Mouse (Mus musculus): ENCODE results near the gene Lnpk. TPM values are rescaled to one million over a fixed set of nuclear protein-coding genes. Genes with fewer than 3 reads are reported as not detected.

Lnpk gene
- polyA plus RNA-seq, 1 experiment from 2014 or later: 28.9 TPM

DNA sequence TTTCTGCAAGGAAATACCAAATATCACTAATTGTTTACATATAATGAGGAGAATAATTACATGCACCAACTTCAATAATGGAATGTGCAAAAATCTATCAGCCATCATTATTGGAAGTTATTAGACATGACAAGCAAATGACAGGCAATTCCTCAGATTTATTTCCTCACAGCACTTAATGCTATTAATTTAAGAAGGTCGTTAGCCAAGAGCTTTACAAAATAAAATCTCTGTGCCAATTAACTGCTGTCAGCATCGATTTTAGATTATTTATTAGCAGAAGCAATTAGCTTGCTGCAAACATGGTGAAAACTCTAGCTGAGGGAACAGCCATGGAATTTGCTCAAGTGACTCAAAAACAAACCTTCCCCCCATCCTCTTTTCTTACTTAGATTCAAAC, 30.9 kb downstream of the Lnpk start:
- ATAC-seq (ENCODE audit: insufficient number of reproducible peaks, insufficient read depth, low FRiP score, low read depth): no peak
- 72% methylated on average over 2 of the region's 2 CpGs for WGBS
- Histone ChIP-seq H3K4me1 (ENCODE audit: control insufficient read depth, insufficient read depth, low read length) (no peaks in the 10 kb centered on the region), H3K36me3 (ENCODE audit: control insufficient read depth, insufficient read depth, low read length) (0 out of 2 replicates have a peak, but pooled peaks cover 2% of the 10 kb centered on the region), H3K27me3 (ENCODE audit: control insufficient read depth, insufficient read depth, low read length) (no peaks in the 10 kb centered on the region), H3K9me3 (ENCODE audit: control insufficient read depth, low read depth, low read length) (no peaks in the 10 kb centered on the region), H3K9ac (replicated peaks; ENCODE audit: low read depth, low read length) (no peak overlapping the region), H3K27ac (ENCODE audit: low read length) (no peak overlapping the region), H3K4me3 (ENCODE audit: low read depth, low read length) (no peak overlapping the region), H3K4me2 (replicated peaks; ENCODE audit: low read depth, low read length) (no peak overlapping the region)

DNA sequence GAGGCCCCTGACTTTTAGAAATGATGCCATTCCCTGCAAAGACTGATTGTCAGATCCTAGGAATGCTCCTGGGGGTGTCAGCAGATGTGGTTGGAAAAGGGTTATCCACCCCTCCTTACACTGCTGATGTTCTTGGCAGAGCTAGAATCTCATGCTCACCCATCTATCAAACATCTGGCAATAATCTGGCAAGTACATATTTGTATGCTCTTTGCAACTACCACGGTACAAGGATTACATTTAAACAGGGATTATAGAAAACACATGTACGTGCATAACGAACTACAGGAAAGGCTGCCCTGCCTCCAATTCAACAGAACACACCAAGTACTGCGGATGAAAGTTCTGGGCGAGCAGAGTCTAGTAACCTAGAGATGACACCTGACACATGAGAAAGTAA, 70.9 kb downstream of the Lnpk start:
- Histone ChIP-seq H3K4me2 (replicated peaks; ENCODE audit: low read depth, low read length) (no peak overlapping the region), H3K9ac (replicated peaks; ENCODE audit: low read depth, low read length) (no peak overlapping the region), H3K9me3 (ENCODE audit: control insufficient read depth, low read depth, low read length) (no peaks in the 10 kb centered on the region), H3K27me3 (ENCODE audit: control insufficient read depth, insufficient read depth, low read length) (no peaks in the 10 kb centered on the region), H3K27ac (ENCODE audit: low read length) (no peak overlapping the region), H3K4me3 (ENCODE audit: low read depth, low read length) (no peak overlapping the region), H3K4me1 (ENCODE audit: control insufficient read depth, insufficient read depth, low read length) (no peaks in the 10 kb centered on the region), H3K36me3 (ENCODE audit: control insufficient read depth, insufficient read depth, low read length) (no peaks in the 10 kb centered on the region)
- ATAC-seq (ENCODE audit: insufficient number of reproducible peaks, insufficient read depth, low FRiP score, low read depth): no peak
- 86% methylated on average over 5 of the region's 5 CpGs for WGBS

DNA sequence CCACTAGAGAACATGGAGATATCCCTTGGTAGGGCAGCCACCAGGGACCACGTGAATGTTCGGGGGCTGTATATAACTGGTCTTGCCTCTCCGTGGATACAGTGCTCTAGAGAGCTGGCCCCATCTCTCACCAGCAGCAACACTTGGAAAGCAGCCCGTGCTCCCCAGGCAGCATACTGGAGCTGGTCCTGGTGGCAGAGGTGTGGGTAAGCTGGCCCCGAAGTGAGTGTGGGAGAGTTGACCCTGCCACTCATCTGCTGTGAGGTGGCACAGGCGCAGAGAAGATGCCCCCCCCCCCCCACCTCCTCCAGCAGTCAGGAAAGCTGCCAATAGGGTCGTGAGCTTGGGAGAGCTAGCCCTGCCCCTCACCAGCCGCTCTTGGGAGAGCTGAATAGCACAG, 72.8 kb downstream of the Lnpk start:
- no peaks in the 10 kb centered on the region for H3K4me1 ChIP-seq (ENCODE audit: control insufficient read depth, insufficient read depth, low read length)
- no peak overlapping the region for H3K27ac ChIP-seq (ENCODE audit: low read length)
- H3K4me2 ChIP-seq (replicated peaks; ENCODE audit: low read depth, low read length): no peak overlapping the region
- H3K9ac ChIP-seq (replicated peaks; ENCODE audit: low read depth, low read length): no peak overlapping the region
- H3K9me3 ChIP-seq (ENCODE audit: control insufficient read depth, low read depth, low read length): no peaks in the 10 kb centered on the region
- no peak overlapping the region for H3K4me3 ChIP-seq (ENCODE audit: low read depth, low read length)
- no peak for ATAC-seq (ENCODE audit: insufficient number of reproducible peaks, insufficient read depth, low FRiP score, low read depth)
- WGBS: 46% methylated on average over 8 of the region's 8 CpGs
- H3K36me3 ChIP-seq (ENCODE audit: control insufficient read depth, insufficient read depth, low read length): no peaks in the 10 kb centered on the region
- no peaks in the 10 kb centered on the region for H3K27me3 ChIP-seq (ENCODE audit: control insufficient read depth, insufficient read depth, low read length)

DNA sequence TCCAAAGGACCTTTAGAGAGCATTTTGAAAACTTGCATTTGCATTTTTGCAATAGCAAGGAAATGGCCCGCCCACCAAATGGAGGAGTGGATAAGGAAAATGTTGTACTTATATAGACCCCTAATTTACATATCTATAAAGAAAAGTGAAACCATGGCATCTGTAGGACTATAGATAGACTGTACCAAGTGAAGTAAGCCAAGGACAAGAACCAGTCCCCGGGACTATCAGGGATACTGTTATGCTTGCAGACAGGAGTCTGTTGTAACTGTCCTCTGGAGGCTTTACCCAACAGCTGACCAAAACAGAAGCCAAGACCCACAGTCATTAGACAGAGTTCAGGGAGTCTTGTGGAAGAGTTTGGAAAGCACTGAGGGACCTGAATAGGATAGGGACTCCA, 78.9 kb downstream of the Lnpk start:
- no peak overlapping the region for H3K9ac ChIP-seq (replicated peaks; ENCODE audit: low read depth, low read length)
- no peak for ATAC-seq (ENCODE audit: insufficient number of reproducible peaks, insufficient read depth, low FRiP score, low read depth)
- no peak overlapping the region for H3K27ac ChIP-seq (ENCODE audit: low read length)
- H3K4me2 ChIP-seq (replicated peaks; ENCODE audit: low read depth, low read length): no peak overlapping the region
- 94% methylated on average over 2 of the region's 2 CpGs for whole genome bisulfite sequencing
- no peaks in the 10 kb centered on the region for H3K36me3 ChIP-seq (ENCODE audit: control insufficient read depth, insufficient read depth, low read length)
- H3K9me3 ChIP-seq (ENCODE audit: control insufficient read depth, low read depth, low read length): no peaks in the 10 kb centered on the region
- H3K4me3 ChIP-seq (ENCODE audit: low read depth, low read length): no peak overlapping the region
- H3K4me1 ChIP-seq (ENCODE audit: control insufficient read depth, insufficient read depth, low read length): no peaks in the 10 kb centered on the region
- no peaks in the 10 kb centered on the region for H3K27me3 ChIP-seq (ENCODE audit: control insufficient read depth, insufficient read depth, low read length)

DNA sequence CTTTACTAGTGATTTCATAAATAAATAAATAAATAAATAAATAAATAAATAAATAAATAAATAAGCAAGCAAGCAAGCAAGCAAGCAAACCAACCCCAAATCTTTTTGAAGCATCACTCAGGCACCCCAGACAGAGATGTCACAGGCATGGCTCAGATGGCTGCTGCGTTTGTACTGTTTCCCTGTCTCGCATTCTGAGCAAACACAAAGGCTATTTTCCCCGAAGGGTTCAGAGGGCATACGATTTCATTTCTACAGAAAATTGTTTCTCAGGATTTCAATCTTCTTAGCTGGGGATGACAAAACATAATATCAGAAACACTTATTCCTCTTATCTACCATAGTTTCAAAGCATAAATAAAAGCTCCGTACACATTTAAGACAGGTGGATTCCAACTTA, 81.4 kb downstream of the Lnpk start:
- ATAC-seq (ENCODE audit: insufficient number of reproducible peaks, insufficient read depth, low FRiP score, low read depth): no peak
- Histone ChIP-seq H3K27ac (ENCODE audit: low read length) (no peak overlapping the region), H3K4me2 (replicated peaks; ENCODE audit: low read depth, low read length) (no peak overlapping the region), H3K36me3 (ENCODE audit: control insufficient read depth, insufficient read depth, low read length) (no peaks in the 10 kb centered on the region), H3K4me3 (ENCODE audit: low read depth, low read length) (no peak overlapping the region), H3K4me1 (ENCODE audit: control insufficient read depth, insufficient read depth, low read length) (no peaks in the 10 kb centered on the region), H3K9me3 (ENCODE audit: control insufficient read depth, low read depth, low read length) (no peaks in the 10 kb centered on the region), H3K27me3 (ENCODE audit: control insufficient read depth, insufficient read depth, low read length) (no peaks in the 10 kb centered on the region), H3K9ac (replicated peaks; ENCODE audit: low read depth, low read length) (no peak overlapping the region)
- WGBS: 77% methylated on average over 5 of the region's 5 CpGs

DNA sequence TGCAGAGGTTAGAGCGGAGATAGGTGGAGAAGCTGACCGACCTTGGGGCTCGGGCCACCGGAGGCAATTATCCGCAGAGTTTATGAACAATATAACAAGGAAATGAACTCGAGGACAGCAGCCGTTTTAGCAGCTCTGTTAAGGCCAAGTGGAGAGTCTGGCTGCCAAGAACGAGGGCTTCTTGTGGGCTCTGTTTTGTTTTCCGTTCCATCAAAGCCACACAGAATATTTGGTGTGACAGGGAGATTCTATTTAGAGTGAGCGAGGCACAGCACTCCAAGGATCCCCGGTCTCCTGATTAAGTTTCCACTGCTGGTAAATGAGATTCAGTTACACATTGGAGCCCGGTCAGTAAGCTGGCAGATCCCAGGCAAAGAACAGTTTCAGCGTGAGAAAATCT, 87.8 kb downstream of the Lnpk start:
- H3K4me1 ChIP-seq (ENCODE audit: control insufficient read depth, insufficient read depth, low read length): no peaks in the 10 kb centered on the region
- no peak overlapping the region for H3K9ac ChIP-seq (replicated peaks; ENCODE audit: low read depth, low read length)
- no peak overlapping the region for H3K27ac ChIP-seq (ENCODE audit: low read length)
- 75% methylated on average over 13 of the region's 13 CpGs for WGBS
- no peaks in the 10 kb centered on the region for H3K9me3 ChIP-seq (ENCODE audit: control insufficient read depth, low read depth, low read length)
- no peaks in the 10 kb centered on the region for H3K27me3 ChIP-seq (ENCODE audit: control insufficient read depth, insufficient read depth, low read length)
- no peak overlapping the region for H3K4me2 ChIP-seq (replicated peaks; ENCODE audit: low read depth, low read length)
- no peaks in the 10 kb centered on the region for H3K36me3 ChIP-seq (ENCODE audit: control insufficient read depth, insufficient read depth, low read length)
- no peak for ATAC-seq (ENCODE audit: insufficient number of reproducible peaks, insufficient read depth, low FRiP score, low read depth)
- no peak overlapping the region for H3K4me3 ChIP-seq (ENCODE audit: low read depth, low read length)

DNA sequence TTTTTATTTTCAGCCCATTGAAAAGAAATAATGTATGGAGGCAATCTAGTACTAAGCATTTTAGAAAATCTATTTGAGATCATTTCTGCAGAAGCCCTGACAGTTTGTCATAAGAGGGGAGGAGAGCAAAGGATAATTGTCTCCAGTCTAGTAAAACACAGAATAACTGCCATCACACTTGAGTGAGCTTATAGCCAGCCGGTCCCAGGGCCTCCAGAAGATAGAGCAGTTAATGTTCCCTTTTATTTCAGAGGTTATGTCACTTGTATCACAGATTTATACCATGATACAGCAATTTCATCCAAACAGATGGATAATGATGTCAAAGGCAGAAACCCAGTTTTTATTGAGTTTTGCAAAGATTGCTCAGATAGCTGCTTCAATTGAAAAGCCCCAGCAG, 89.0 kb downstream of the Lnpk start:
- no peaks in the 10 kb centered on the region for H3K4me1 ChIP-seq (ENCODE audit: control insufficient read depth, insufficient read depth, low read length)
- ATAC-seq (ENCODE audit: insufficient number of reproducible peaks, insufficient read depth, low FRiP score, low read depth): no peak
- no peaks in the 10 kb centered on the region for H3K9me3 ChIP-seq (ENCODE audit: control insufficient read depth, low read depth, low read length)
- no peak overlapping the region for H3K4me2 ChIP-seq (replicated peaks; ENCODE audit: low read depth, low read length)
- 66% methylated on average over 1 of the region's 1 CpGs for WGBS
- H3K27ac ChIP-seq (ENCODE audit: low read length): no peak overlapping the region
- H3K27me3 ChIP-seq (ENCODE audit: control insufficient read depth, insufficient read depth, low read length): no peaks in the 10 kb centered on the region
- no peak overlapping the region for H3K4me3 ChIP-seq (ENCODE audit: low read depth, low read length)
- no peak overlapping the region for H3K9ac ChIP-seq (replicated peaks; ENCODE audit: low read depth, low read length)
- H3K36me3 ChIP-seq (ENCODE audit: control insufficient read depth, insufficient read depth, low read length): no peaks in the 10 kb centered on the region

DNA sequence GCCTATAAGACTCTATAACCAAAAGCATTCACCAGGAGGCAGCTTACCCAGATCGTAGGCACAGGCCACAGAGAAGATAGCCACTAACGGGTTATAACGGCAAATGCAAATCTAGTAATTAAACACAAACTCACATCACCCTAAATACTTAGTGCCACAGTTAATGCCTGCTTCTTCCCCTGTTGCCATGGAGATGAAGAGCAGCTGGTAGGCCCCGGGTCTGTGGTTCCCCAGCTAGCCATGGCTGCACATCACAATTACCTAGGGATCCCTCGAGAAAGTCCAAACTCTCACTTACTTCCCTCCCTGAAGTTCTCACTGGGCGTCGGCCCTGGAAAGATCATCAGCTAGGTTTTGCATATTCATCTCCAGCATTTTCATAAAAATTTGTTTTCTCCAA, 90.8 kb downstream of the Lnpk start:
- Histone ChIP-seq H3K36me3 (ENCODE audit: control insufficient read depth, insufficient read depth, low read length) (no peaks in the 10 kb centered on the region), H3K27ac (ENCODE audit: low read length) (no peak overlapping the region), H3K9ac (replicated peaks; ENCODE audit: low read depth, low read length) (no peak overlapping the region)

DNA sequence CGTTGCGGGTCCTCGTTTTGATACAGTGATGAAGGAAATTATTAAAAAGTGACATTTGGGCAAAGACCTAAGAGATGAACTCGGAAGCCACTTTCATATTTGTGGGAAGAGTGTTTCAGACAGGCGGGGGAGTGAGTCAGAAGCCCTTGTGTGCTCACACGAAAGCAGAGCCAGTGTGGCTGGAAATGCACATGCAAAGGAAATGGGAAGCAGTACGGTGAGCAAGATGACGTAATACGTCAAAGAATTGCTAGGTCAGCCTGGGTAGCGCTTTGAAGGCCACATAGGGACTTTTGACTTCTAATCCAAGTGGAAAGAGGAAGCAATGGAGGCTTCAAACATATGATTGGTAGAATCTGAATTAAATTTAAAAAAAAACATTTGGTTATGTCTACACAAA, 96.6 kb downstream of the Lnpk start:
- H3K36me3 ChIP-seq (ENCODE audit: control insufficient read depth, insufficient read depth, low read length): no peaks in the 10 kb centered on the region
- no peaks in the 10 kb centered on the region for H3K4me1 ChIP-seq (ENCODE audit: control insufficient read depth, insufficient read depth, low read length)
- no peaks in the 10 kb centered on the region for H3K27me3 ChIP-seq (ENCODE audit: control insufficient read depth, insufficient read depth, low read length)
- no peak overlapping the region for H3K27ac ChIP-seq (ENCODE audit: low read length)
- no peak overlapping the region for H3K4me3 ChIP-seq (ENCODE audit: low read depth, low read length)
- H3K4me2 ChIP-seq (replicated peaks; ENCODE audit: low read depth, low read length): no peak overlapping the region
- H3K9ac ChIP-seq (replicated peaks; ENCODE audit: low read depth, low read length): no peak overlapping the region
- WGBS: 87% methylated on average over 10 of the region's 10 CpGs
- H3K9me3 ChIP-seq (ENCODE audit: control insufficient read depth, low read depth, low read length): no peaks in the 10 kb centered on the region
- ATAC-seq (ENCODE audit: insufficient number of reproducible peaks, insufficient read depth, low FRiP score, low read depth): no peak

More for the DNA sequence above, 90.8 kb downstream of the Lnpk start:
- no peak overlapping the region for H3K4me3 ChIP-seq (ENCODE audit: low read depth, low read length)
- no peaks in the 10 kb centered on the region for H3K9me3 ChIP-seq (ENCODE audit: control insufficient read depth, low read depth, low read length)
- 80% methylated on average over 7 of the region's 7 CpGs for WGBS
- no peaks in the 10 kb centered on the region for H3K4me1 ChIP-seq (ENCODE audit: control insufficient read depth, insufficient read depth, low read length)
- no peak for ATAC-seq (ENCODE audit: insufficient number of reproducible peaks, insufficient read depth, low FRiP score, low read depth)
- no peak overlapping the region for H3K4me2 ChIP-seq (replicated peaks; ENCODE audit: low read depth, low read length)
- H3K27me3 ChIP-seq (ENCODE audit: control insufficient read depth, insufficient read depth, low read length): no peaks in the 10 kb centered on the region
